Mouse (Mus musculus) lung, postnatal 0 days (tissue): ENCODE data around the gene Radil.

Experiments used
- CTCF ChIP-seq: IDR thresholded peaks from 2 replicates; pipeline ENCODE4 v1.5.1; 2016; ENCODE audit warnings: antibody characterized with exemption, mild to moderate bottlenecking
- EP300 ChIP-seq: IDR thresholded peaks from 2 replicates; pipeline ENCODE4 v1.6.1; 2016; ENCODE audit warnings: antibody characterized with exemption, mild to moderate bottlenecking, control low read depth

- TF ChIP-seq CTCF (no peak), EP300 (no peak)
These were observed 60.8 kb downstream of the Radil start for GRCm38 (mm10) chr5:142489955-142490707.
